Mouse (Mus musculus): ENCODE results near the gene Kcnk4.

Kcnk4 gene

GRCm38 (mm10) chr19:6934195-6934977 is at the start of gene Kcnk4:
Kcnk4 (minus strand) TSS chr19:6934515.
- DNase-seq (ENCODE audit: low spot score): no peak

GRCm38 (mm10) chr19:6983621-6984020 is 49.3 kb upstream of the Kcnk4 start:
- DNase-seq (ENCODE audit: low spot score): no peak

GRCm38 (mm10) chr19:6981465-6981864 is 47.1 kb upstream of the Kcnk4 start:
- DNase-seq (ENCODE audit: low spot score): no peak

GRCm38 (mm10) chr19:6980381-6981093 is 46.2 kb upstream of the Kcnk4 start, which contains the start of gene Fkbp2:
Fkbp2 (minus strand) TSS chr19:6980501.
- peak; percentile 96 for DNase-seq (ENCODE audit: low spot score)

- peak; percentile 97 for DNase-seq (ENCODE audit: low spot score)
These were observed 45.4 kb upstream of the Kcnk4 start for GRCm38 (mm10) chr19:6979486-6980380.

- peak; percentile 46 for DNase-seq (ENCODE audit: low spot score)
These were observed 44.7 kb upstream of the Kcnk4 start for GRCm38 (mm10) chr19:6979001-6979479.

- no peak for DNase-seq (ENCODE audit: low spot score)
These were observed 44.3 kb upstream of the Kcnk4 start for GRCm38 (mm10) chr19:6978639-6978974.

- DNase-seq (ENCODE audit: low spot score): no peak
These were observed 43.7 kb upstream of the Kcnk4 start for GRCm38 (mm10) chr19:6977759-6978638.

- DNase-seq (ENCODE audit: low spot score): peak; percentile 91
These were observed 41.5 kb upstream of the Kcnk4 start, which contains the start of gene Plcb3 for GRCm38 (mm10) chr19:6975537-6976521. Plcb3 (minus strand) TSS chr19:6976470.

GRCm38 (mm10) chr19:6974211-6975205 is 40.2 kb upstream of the Kcnk4 start, which contains the start of gene Ppp1r14b:
Ppp1r14b (plus strand) TSS chr19:6974968.
- peak; percentile 78 for DNase-seq (ENCODE audit: low spot score)

GRCm38 (mm10) chr19:6973581-6974190 is 39.4 kb upstream of the Kcnk4 start:
- DNase-seq (ENCODE audit: low spot score): no peak

- no peak for DNase-seq (ENCODE audit: low spot score)
These were observed 38.1 kb upstream of the Kcnk4 start for GRCm38 (mm10) chr19:6972247-6972917.

GRCm38 (mm10) chr19:6971644-6972043 is 37.3 kb upstream of the Kcnk4 start:
- no peak for DNase-seq (ENCODE audit: low spot score)

- DNase-seq (ENCODE audit: low spot score): peak; percentile 64
These were observed 36.3 kb upstream of the Kcnk4 start for GRCm38 (mm10) chr19:6970460-6971085.

- peak; percentile 76 for DNase-seq (ENCODE audit: low spot score)
These were observed 35.5 kb upstream of the Kcnk4 start for GRCm38 (mm10) chr19:6969665-6970381.

GRCm38 (mm10) chr19:6969291-6969664 is 35.0 kb upstream of the Kcnk4 start:
- no peak for DNase-seq (ENCODE audit: low spot score)
